Comparison of ENCODE assay signal across 19 mouse cellular contexts in genomic region chr7:49373173-49373572, GRCm38 (mm10).
DNase-seq lines count a peak whose midpoint lies in the region; ATAC-seq and TF ChIP-seq lines count a peak whose summit lies in the region.
"Had no signal": no experiment of that assay in that cellular context is flagged by ENCODE, and none has a peak within 500 bp of the region (broad histone marks: within the 10 kb centered on the region; RNA-seq: fewer than 3 reads in every experiment).

No protein-coding gene starts in this region.

- no peak for ATAC-seq in intestine, postnatal 0 days
- no peak for ATAC-seq in intestine, embryonic 16.5 days
- ATAC-seq in neural tube, embryonic 13.5 days (ENCODE audit: low read depth): no peak
- ATAC-seq in neural tube, embryonic 15.5 days (ENCODE audit: low FRiP score): no peak
- ATAC-seq: CD4-positive, CD25-positive, alpha-beta regulatory T cell, adult 4 months had no signal

- no peak for DNase-seq in brain, embryonic 14.5 days (ENCODE audit: low read depth)
- no peak for DNase-seq in kidney, postnatal 25 days
- no peak for DNase-seq in kidney, postnatal 14 days
- DNase-seq: adrenal gland, adult 2 months; cerebellum, adult 11 months; cerebellum, postnatal 14 days; gastrocnemius, postnatal 14 days; heart, postnatal 10 days; kidney, adult 11 months; kidney, postnatal 4 days; left cerebral cortex, postnatal 4 days; liver, embryonic 13.5 days had no signal

- H3K4me3 ChIP-seq in intestine, postnatal 0 days (ENCODE audit: low read depth, low read length): no peak overlapping the region
- H3K4me3 ChIP-seq in intestine, embryonic 16.5 days (ENCODE audit: low read length): no peak overlapping the region
- no peak overlapping the region for H3K4me3 ChIP-seq in neural tube, embryonic 13.5 days
- H3K4me3 ChIP-seq in neural tube, embryonic 15.5 days (replicated peaks): no peak overlapping the region
- H3K4me3 ChIP-seq: liver, embryonic 13.5 days; stomach, embryonic 15.5 days had no signal

- no peaks in the 10 kb centered on the region for H3K9me3 ChIP-seq in intestine, postnatal 0 days (ENCODE audit: control insufficient read depth)
- H3K9me3 ChIP-seq in intestine, embryonic 16.5 days (ENCODE audit: control insufficient read depth, low read length): no peaks in the 10 kb centered on the region
- no peaks in the 10 kb centered on the region for H3K9me3 ChIP-seq in neural tube, embryonic 13.5 days
- no peaks in the 10 kb centered on the region for H3K9me3 ChIP-seq in neural tube, embryonic 15.5 days (replicated peaks)
- H3K9me3 ChIP-seq: liver, embryonic 13.5 days; stomach, embryonic 15.5 days had no signal

- no peak for TF ChIP-seq POLR2A in brain, embryonic 14.5 days (IDR thresholded peaks at IDR 0.05; ENCODE audit: borderline replicate concordance, extremely low read depth, insufficient read depth, insufficient read length, poor library complexity, severe bottlenecking)

- WGBS in intestine, postnatal 0 days: 85% methylated on average over 1 of the region's 1 CpGs
- 89% methylated on average over 1 of the region's 1 CpGs for WGBS in intestine, embryonic 16.5 days
- WGBS in neural tube, embryonic 13.5 days: 79% methylated on average over 1 of the region's 1 CpGs
- WGBS in neural tube, embryonic 15.5 days: 65% methylated on average over 1 of the region's 1 CpGs

- no peak overlapping the region for H3K4me2 ChIP-seq in intestine, postnatal 0 days (replicated peaks; ENCODE audit: low read depth)
- H3K4me2 ChIP-seq in intestine, embryonic 16.5 days (ENCODE audit: low read depth, low read length): no peak overlapping the region
- no peak overlapping the region for H3K4me2 ChIP-seq in neural tube, embryonic 13.5 days
- H3K4me2 ChIP-seq in neural tube, embryonic 15.5 days: no peak overlapping the region
- H3K4me2 ChIP-seq: hindbrain, embryonic 14.5 days; liver, embryonic 13.5 days; stomach, embryonic 15.5 days had no signal

- no peak overlapping the region for H3K9ac ChIP-seq in intestine, postnatal 0 days (ENCODE audit: low read depth, low read length)
- no peak overlapping the region for H3K9ac ChIP-seq in intestine, embryonic 16.5 days (ENCODE audit: low read depth, low read length)
- no peak overlapping the region for H3K9ac ChIP-seq in neural tube, embryonic 13.5 days
- H3K9ac ChIP-seq in neural tube, embryonic 15.5 days (replicated peaks): no peak overlapping the region
- H3K9ac ChIP-seq: hindbrain, embryonic 14.5 days; liver, embryonic 13.5 days; stomach, embryonic 15.5 days had no signal

- peaks cover 14% of the 10 kb centered on the region; the same call in 1 of the 2 replicates for H3K36me3 ChIP-seq in intestine, postnatal 0 days (ENCODE audit: control insufficient read depth, insufficient read depth)
- H3K36me3 ChIP-seq in intestine, embryonic 16.5 days (ENCODE audit: control insufficient read depth, insufficient read depth, low read length): no peaks in the 10 kb centered on the region
- no peaks in the 10 kb centered on the region for H3K36me3 ChIP-seq in neural tube, embryonic 13.5 days
- H3K36me3 ChIP-seq in neural tube, embryonic 15.5 days: no peaks in the 10 kb centered on the region
- H3K36me3 ChIP-seq: liver, embryonic 13.5 days; stomach, embryonic 15.5 days had no signal

- TF ChIP-seq CTCF in intestine, postnatal 0 days (IDR thresholded peaks at IDR 0.05; ENCODE audit: low read depth): peak; percentile 45
- peak; percentile 12; the same call in 1 of the 2 replicates for TF ChIP-seq CTCF in brain, embryonic 14.5 days (IDR thresholded peaks at IDR 0.05; ENCODE audit: borderline replicate concordance, extremely low read depth, insufficient read depth, insufficient read length)

- no peaks in the 10 kb centered on the region for H3K4me1 ChIP-seq in intestine, postnatal 0 days (replicated peaks; ENCODE audit: control insufficient read depth, insufficient read depth, low read length)
- H3K4me1 ChIP-seq in intestine, embryonic 16.5 days (ENCODE audit: control insufficient read depth, insufficient read depth, low read length): no peaks in the 10 kb centered on the region
- H3K4me1 ChIP-seq in neural tube, embryonic 13.5 days (replicated peaks): peaks cover 77% of the 10 kb centered on the region
- peaks cover 52% of the 10 kb centered on the region for H3K4me1 ChIP-seq in neural tube, embryonic 15.5 days
- H3K4me1 ChIP-seq: liver, embryonic 13.5 days had no signal

- no peaks in the 10 kb centered on the region for H3K27me3 ChIP-seq in intestine, postnatal 0 days (replicated peaks; ENCODE audit: control insufficient read depth, insufficient read depth, low read length)
- H3K27me3 ChIP-seq in intestine, embryonic 16.5 days (replicated peaks; ENCODE audit: control insufficient read depth, insufficient read depth, low read length): no peaks in the 10 kb centered on the region
- H3K27me3 ChIP-seq in neural tube, embryonic 13.5 days: no peaks in the 10 kb centered on the region
- H3K27me3 ChIP-seq in neural tube, embryonic 15.5 days (replicated peaks): no peaks in the 10 kb centered on the region
- H3K27me3 ChIP-seq: liver, embryonic 13.5 days; stomach, embryonic 15.5 days had no signal

- H3K27ac ChIP-seq in intestine, postnatal 0 days (ENCODE audit: low read depth, low read length): no peak overlapping the region
- H3K27ac ChIP-seq in intestine, embryonic 16.5 days (ENCODE audit: low read length): no peak overlapping the region
- H3K27ac ChIP-seq in neural tube, embryonic 13.5 days (replicated peaks): peak overlapping the region; percentile 67
- H3K27ac ChIP-seq in neural tube, embryonic 15.5 days (replicated peaks): no peak overlapping the region
- H3K27ac ChIP-seq: hindbrain, embryonic 14.5 days; liver, embryonic 13.5 days; stomach, embryonic 15.5 days had no signal
